In genomic region chr16:21714516-21714915, GRCm38 (mm10) we compare ENCODE assay signal across 14 mouse cellular contexts.
"Had no signal": no experiment of that assay in that cellular context is flagged by ENCODE, and none has a peak within 500 bp of the region (broad histone marks: within the 10 kb centered on the region; RNA-seq: fewer than 3 reads in every experiment).

No protein-coding gene starts in this region.

- DNase-seq: kidney, adult 18-20 months; kidney, postnatal 10 days; kidney, postnatal 4 days; liver; liver, embryonic 13.5 days; liver, postnatal 0 days; thymus, postnatal 4 days had no signal

- H3K27ac ChIP-seq: layer of hippocampus, adult 2 months; limb, embryonic 12.5 days; liver, embryonic 13.5 days; lung, embryonic 15.5 days; midbrain, embryonic 13.5 days; neural tube, embryonic 15.5 days; stomach, postnatal 0 days had no signal

- H3K9ac ChIP-seq: limb, embryonic 12.5 days; liver, embryonic 13.5 days; liver, postnatal 0 days; lung, embryonic 15.5 days; midbrain, embryonic 13.5 days; neural tube, embryonic 15.5 days had no signal

- H3K4me3 ChIP-seq: layer of hippocampus, adult 2 months; limb, embryonic 12.5 days; liver, embryonic 13.5 days; lung, embryonic 15.5 days; midbrain, embryonic 13.5 days; myocyte; neural tube, embryonic 15.5 days had no signal

- H3K27me3 ChIP-seq: limb, embryonic 12.5 days; liver, embryonic 13.5 days; lung, embryonic 15.5 days; midbrain, embryonic 13.5 days; neural tube, embryonic 15.5 days had no signal

- H3K36me3 ChIP-seq: limb, embryonic 12.5 days; liver, embryonic 13.5 days; lung, embryonic 15.5 days; midbrain, embryonic 13.5 days; neural tube, embryonic 15.5 days had no signal

- H3K4me2 ChIP-seq: limb, embryonic 12.5 days; liver, embryonic 13.5 days; lung, embryonic 15.5 days; midbrain, embryonic 13.5 days; neural tube, embryonic 15.5 days had no signal

- ATAC-seq: liver, postnatal 0 days; midbrain, embryonic 13.5 days had no signal

- H3K9me3 ChIP-seq: limb, embryonic 12.5 days; liver, embryonic 13.5 days; lung, embryonic 15.5 days; midbrain, embryonic 13.5 days; neural tube, embryonic 15.5 days had no signal

- H3K4me1 ChIP-seq: limb, embryonic 12.5 days; liver, embryonic 13.5 days; lung, embryonic 15.5 days; neural tube, embryonic 15.5 days had no signal
